Mouse (Mus musculus): Measurements from ENCODE around the gene Ect2l. TPM values are rescaled to one million over a fixed set of nuclear protein-coding genes. Genes with fewer than 3 reads are reported as not detected.
"Not testable (repeated sequence)": the region's sequence is repeated elsewhere in the genome, so short reads cannot be mapped to it uniquely, and the experiment has no call there.

Gene Ect2l
- polyA plus RNA-seq, 1 experiment from 2014 or later, result 0.41 TPM

- no peaks in the 10 kb centered on the region for H3K9me3 ChIP-seq
- no peak for ATAC-seq (ENCODE audit: low FRiP score)
Measured at GRCm38 (mm10) chr10:18182246-18182645, 28.4 kb downstream of the Ect2l start.

GRCm38 (mm10) chr10:18177304-18177703 is 33.4 kb downstream of the Ect2l start:
- no peaks in the 10 kb centered on the region for H3K27me3 ChIP-seq
- no peak overlapping the region for H3K27ac ChIP-seq
- H3K36me3 ChIP-seq (replicated peaks), result no peaks in the 10 kb centered on the region
- H3K9ac ChIP-seq, result no peak overlapping the region
- no peak overlapping the region for H3K4me3 ChIP-seq (replicated peaks)
- H3K4me2 ChIP-seq, result no peak overlapping the region
- no peak for ATAC-seq (ENCODE audit: low FRiP score)
- H3K4me1 ChIP-seq, result no peaks in the 10 kb centered on the region
- 73% methylated on average over 2 of the region's 2 CpGs for WGBS
- H3K9me3 ChIP-seq, result no peaks in the 10 kb centered on the region

More at GRCm38 (mm10) chr10:18182246-18182645, 28.4 kb downstream of the Ect2l start:
- H3K36me3 ChIP-seq (replicated peaks), result no peaks in the 10 kb centered on the region
- no peaks in the 10 kb centered on the region for H3K27me3 ChIP-seq
- H3K9ac ChIP-seq, result no peak overlapping the region
- H3K4me2 ChIP-seq, result no peak overlapping the region
- WGBS, result 94% methylated on average over 5 of the region's 5 CpGs
- no peaks in the 10 kb centered on the region for H3K4me1 ChIP-seq
- no peak overlapping the region for H3K27ac ChIP-seq
- no peak overlapping the region for H3K4me3 ChIP-seq (replicated peaks)

GRCm38 (mm10) chr10:18176722-18177121 is 34.0 kb downstream of the Ect2l start:
- Histone ChIP-seq H3K4me3 (replicated peaks) (no peak overlapping the region), H3K36me3 (replicated peaks) (no peaks in the 10 kb centered on the region), H3K27me3 (no peaks in the 10 kb centered on the region), H3K9me3 (no peaks in the 10 kb centered on the region), H3K9ac (no peak overlapping the region), H3K4me1 (no peaks in the 10 kb centered on the region), H3K27ac (no peak overlapping the region), H3K4me2 (no peak overlapping the region)
- WGBS, result 94% methylated on average over 7 of the region's 7 CpGs
- no peak for ATAC-seq (ENCODE audit: low FRiP score)

- H3K4me3 ChIP-seq (replicated peaks), result no peak overlapping the region
- no peak for ATAC-seq (ENCODE audit: low FRiP score)
- no peak overlapping the region for H3K27ac ChIP-seq
- 94% methylated on average over 6 of the region's 6 CpGs for WGBS
- no peaks in the 10 kb centered on the region for H3K27me3 ChIP-seq
- H3K9ac ChIP-seq, result no peak overlapping the region
- H3K4me2 ChIP-seq, result no peak overlapping the region
- no peaks in the 10 kb centered on the region for H3K9me3 ChIP-seq
- no peaks in the 10 kb centered on the region for H3K36me3 ChIP-seq (replicated peaks)
- no peaks in the 10 kb centered on the region for H3K4me1 ChIP-seq
Measured at GRCm38 (mm10) chr10:18175087-18175486, 35.6 kb downstream of the Ect2l start.

GRCm38 (mm10) chr10:18162435-18162971 is 48.2 kb downstream of the Ect2l start:
- Histone ChIP-seq H3K4me3 (replicated peaks) (no peak overlapping the region), H3K27ac (no peak overlapping the region), H3K36me3 (replicated peaks) (no peaks in the 10 kb centered on the region), H3K9ac (no peak overlapping the region), H3K27me3 (no peaks in the 10 kb centered on the region), H3K4me1 (no peaks in the 10 kb centered on the region), H3K4me2 (no peak overlapping the region), H3K9me3 (no peaks in the 10 kb centered on the region)
- 81% methylated on average over 7 of the region's 7 CpGs for whole genome bisulfite sequencing
- no peak for ATAC-seq (ENCODE audit: low FRiP score)

- H3K27ac ChIP-seq, result no peak overlapping the region
- no peak overlapping the region for H3K4me3 ChIP-seq (replicated peaks)
- H3K27me3 ChIP-seq, result no peaks in the 10 kb centered on the region
- 85% methylated on average over 3 of the region's 3 CpGs for WGBS
- no peak overlapping the region for H3K9ac ChIP-seq
- no peaks in the 10 kb centered on the region for H3K4me1 ChIP-seq
- no peaks in the 10 kb centered on the region for H3K36me3 ChIP-seq (replicated peaks)
- no peaks in the 10 kb centered on the region for H3K9me3 ChIP-seq
- ATAC-seq (ENCODE audit: low FRiP score), result no peak
- no peak overlapping the region for H3K4me2 ChIP-seq
Measured at GRCm38 (mm10) chr10:18147224-18147623, 63.5 kb downstream of the Ect2l start.

- no peak overlapping the region for H3K27ac ChIP-seq
- H3K36me3 ChIP-seq (replicated peaks), result no peaks in the 10 kb centered on the region
- WGBS, result 92% methylated on average over 6 of the region's 6 CpGs
- no peaks in the 10 kb centered on the region for H3K9me3 ChIP-seq
- H3K9ac ChIP-seq, result no peak overlapping the region
- H3K4me2 ChIP-seq, result no peak overlapping the region
- H3K4me3 ChIP-seq (replicated peaks), result no peak overlapping the region
- ATAC-seq (ENCODE audit: low FRiP score), result no peak
- H3K4me1 ChIP-seq, result no peaks in the 10 kb centered on the region
- no peaks in the 10 kb centered on the region for H3K27me3 ChIP-seq
Measured at GRCm38 (mm10) chr10:18142231-18142630, 68.5 kb downstream of the Ect2l start.

- Histone ChIP-seq H3K9me3 (no peaks in the 10 kb centered on the region), H3K4me1 (no peaks in the 10 kb centered on the region), H3K4me2 (no peak overlapping the region), H3K27me3 (no peaks in the 10 kb centered on the region), H3K27ac (no peak overlapping the region), H3K9ac (no peak overlapping the region), H3K36me3 (replicated peaks) (no peaks in the 10 kb centered on the region), H3K4me3 (replicated peaks) (no peak overlapping the region)
- 79% methylated on average over 2 of the region's 2 CpGs for WGBS
- ATAC-seq (ENCODE audit: low FRiP score), result no peak
Measured at GRCm38 (mm10) chr10:18141389-18141788, 69.3 kb downstream of the Ect2l start.

- Histone ChIP-seq H3K4me3 (replicated peaks) (peak overlapping the region; percentile 26), H3K36me3 (replicated peaks) (no peaks in the 10 kb centered on the region), H3K4me1 (no peaks in the 10 kb centered on the region), H3K27me3 (no peaks in the 10 kb centered on the region), H3K9ac (no peak overlapping the region), H3K4me2 (peak overlapping the region; percentile 29; the same call in 1 of the 2 replicates), H3K9me3 (no peaks in the 10 kb centered on the region), H3K27ac (no peak overlapping the region)
- WGBS, result 88% methylated on average over 5 of the region's 5 CpGs
- peak; percentile 30; the same call in 1 of the 2 replicates for ATAC-seq (ENCODE audit: low FRiP score)
Measured at GRCm38 (mm10) chr10:18139615-18140014, 71.1 kb downstream of the Ect2l start.

GRCm38 (mm10) chr10:18138853-18139503 is 71.7 kb downstream of the Ect2l start:
- H3K9me3 ChIP-seq; H3K9ac ChIP-seq; H3K27me3 ChIP-seq; H3K36me3 ChIP-seq (replicated peaks); H3K4me1 ChIP-seq; H3K27ac ChIP-seq: not testable (repeated sequence)
- 0 out of 2 replicates have a peak overlapping the region, but pooled peaks have one; percentile 29 for H3K4me2 ChIP-seq
- WGBS, result 82% methylated on average over 18 of the region's 26 CpGs
- peak; percentile 58; the same call in 1 of the 2 replicates for ATAC-seq (ENCODE audit: low FRiP score)
- H3K4me3 ChIP-seq (replicated peaks), result peak overlapping the region; percentile 26

GRCm38 (mm10) chr10:18131666-18132650 is 78.7 kb downstream of the Ect2l start:
- Histone ChIP-seq H3K27ac (no peak overlapping the region), H3K36me3 (replicated peaks) (no peaks in the 10 kb centered on the region), H3K9ac (no peak overlapping the region), H3K27me3 (no peaks in the 10 kb centered on the region), H3K4me1 (no peaks in the 10 kb centered on the region), H3K9me3 (no peaks in the 10 kb centered on the region), H3K4me3 (replicated peaks) (no peak overlapping the region), H3K4me2 (no peak overlapping the region)
- no peak for ATAC-seq (ENCODE audit: low FRiP score)
- 88% methylated on average over 10 of the region's 10 CpGs for WGBS

GRCm38 (mm10) chr10:18130276-18130675 is 80.4 kb downstream of the Ect2l start:
- WGBS, result 92% methylated on average over 5 of the region's 5 CpGs
- H3K4me3 ChIP-seq (replicated peaks), result no peak overlapping the region
- no peak overlapping the region for H3K9ac ChIP-seq
- H3K4me1 ChIP-seq, result no peaks in the 10 kb centered on the region
- ATAC-seq (ENCODE audit: low FRiP score), result no peak
- peaks cover 7% of the 10 kb centered on the region for H3K36me3 ChIP-seq (replicated peaks)
- no peak overlapping the region for H3K4me2 ChIP-seq
- H3K27me3 ChIP-seq, result no peaks in the 10 kb centered on the region
- no peaks in the 10 kb centered on the region for H3K9me3 ChIP-seq
- no peak overlapping the region for H3K27ac ChIP-seq

Data from forebrain, embryonic 12.5 days (tissue).